Mouse (Mus musculus) thymus, adult 2 months (tissue): ENCODE measurements around the gene Sele. TPM values are rescaled to one million over a fixed set of nuclear protein-coding genes. Genes with fewer than 3 reads are reported as not detected.
A peak's percentile ranks its signal among the peaks of the same experiment; 100 is the strongest.
"Not testable (repeated sequence)": the region's sequence is repeated elsewhere in the genome, so short reads cannot be mapped to it uniquely, and the experiment has no call there.

Experiments
- DNase-seq: peaks from one replicate; pipeline ENCODE4 v3.0.0; 2021
- H3K27ac ChIP-seq: fragments of 200-500 bp; 2 replicates; pipeline ENCODE4 v1.5.1; 2012; ENCODE audit warnings: low read length, control low read depth; ENCODE audit not compliant: control insufficient read depth, insufficient read depth
- H3K27me3 ChIP-seq: fragments of 200-500 bp; 2 replicates; pipeline ENCODE4 v1.6.1; 2012; ENCODE audit warnings: mild to moderate bottlenecking, low read length, moderate library complexity, mixed read lengths; ENCODE audit not compliant: control insufficient read depth, insufficient read depth
- H3K36me3 ChIP-seq: fragments of 200-500 bp; 2 replicates; pipeline ENCODE4 v1.6.1; 2012; ENCODE audit warnings: mild to moderate bottlenecking, low read length, moderate library complexity; ENCODE audit not compliant: control insufficient read depth, insufficient read depth
- H3K4me1 ChIP-seq: fragments of 200-500 bp; replicated peaks from 2 replicates; pipeline ENCODE4 v1.6.1; 2012; ENCODE audit warnings: low read length; ENCODE audit not compliant: control insufficient read depth, insufficient read depth
- H3K4me3 ChIP-seq: fragments of 200-500 bp; 2 replicates; pipeline ENCODE4 v1.5.1; 2012; ENCODE audit warnings: mild to moderate bottlenecking, low read length, control low read depth, moderate library complexity; ENCODE audit not compliant: control insufficient read depth, insufficient read depth
- CTCF ChIP-seq: fragments of 200-500 bp; IDR thresholded peaks from 2 replicates; pipeline ENCODE4 v1.5.1; 2012; ENCODE audit warnings: mild to moderate bottlenecking, control low read depth, low read length, moderate library complexity, borderline replicate concordance; ENCODE audit not compliant: control insufficient read depth, poor library complexity, insufficient read depth; ENCODE audit errors: extremely low read depth
- POLR2A ChIP-seq: fragments of 200-500 bp; IDR thresholded peaks from 2 replicates; pipeline ENCODE4 v1.6.1; 2012; ENCODE audit warnings: mild to moderate bottlenecking, low read length, control low read depth, moderate library complexity; ENCODE audit not compliant: control insufficient read depth, poor library complexity, insufficient read depth; ENCODE audit errors: extremely low read depth
- WGBS: fragments of 180-500 bp; shearing (Covaris S2); methylation state at CpG from one replicate; pipeline ENCODE4 v1.1.7; 2018; 5-methylcytosine and 5-hydroxymethylcytosine counted together
- polyA plus RNA-seq: library from polyadenylated mRNA; depleted of rRNA; stranded (reverse); fragments of >200 nt; gene quantifications from 2 replicates; pipeline ENCODE4 v1.2.3, GENCODE M21; 2012; rRNA removed

The Sele gene
- polyA plus RNA-seq, result 0.13 and 0.18 TPM in 2 replicates

- no peak within 1 kb of the TSS for H3K4me3 ChIP-seq
- no peaks in the 10 kb centered on the region for H3K36me3 ChIP-seq
- TF ChIP-seq POLR2A (no peak), CTCF (no peak)
- WGBS, result 82% methylated on average over 5 of the region's 5 CpGs
- DNase-seq, result no peak
- no peaks in the 10 kb centered on the region for H3K27me3 ChIP-seq
- no peaks in the 10 kb centered on the region for H3K4me1 ChIP-seq
- H3K27ac ChIP-seq, result no peak within 1 kb of the TSS
Measured at GRCm38 (mm10) chr1:164047934-164048333, at the start of gene Sele. TSS of gene Sele (plus strand) at chr1:164048234.

- DNase-seq, result no peak
- TF ChIP-seq CTCF, result no peak
- TF ChIP-seq POLR2A, result no peak
- no peaks in the 10 kb centered on the region for H3K4me1 ChIP-seq
- 84% methylated on average over 6 of the region's 6 CpGs for WGBS
- H3K27ac ChIP-seq, result no peak overlapping the region
- no peaks in the 10 kb centered on the region for H3K27me3 ChIP-seq
- H3K4me3 ChIP-seq, result no peak overlapping the region
- no peaks in the 10 kb centered on the region for H3K36me3 ChIP-seq
Measured at GRCm38 (mm10) chr1:164001831-164002452, 46.1 kb upstream of the Sele start.

GRCm38 (mm10) chr1:164004311-164004710, 43.7 kb upstream of the Sele start:
- no peaks in the 10 kb centered on the region for H3K36me3 ChIP-seq
- H3K27ac ChIP-seq, result no peak overlapping the region
- H3K27me3 ChIP-seq, result no peaks in the 10 kb centered on the region
- 92% methylated on average over 3 of the region's 3 CpGs for WGBS
- H3K4me3 ChIP-seq, result no peak overlapping the region
- DNase-seq, result no peak
- no peaks in the 10 kb centered on the region for H3K4me1 ChIP-seq
- TF ChIP-seq CTCF, result no peak

- Histone ChIP-seq H3K27me3 (no peaks in the 10 kb centered on the region), H3K36me3 (no peaks in the 10 kb centered on the region), H3K4me1 (no peaks in the 10 kb centered on the region), H3K27ac (no peak overlapping the region), H3K4me3 (no peak overlapping the region)
- DNase-seq, result peak; percentile 43
- WGBS, result 31% methylated on average over 2 of the region's 2 CpGs
- TF ChIP-seq CTCF (no peak), POLR2A (no peak)
Measured at GRCm38 (mm10) chr1:164009235-164009634, 38.8 kb upstream of the Sele start.

GRCm38 (mm10) chr1:164014616-164015015, 33.4 kb upstream of the Sele start:
- Histone ChIP-seq H3K4me3 (no peak overlapping the region), H3K36me3 (no peaks in the 10 kb centered on the region), H3K27ac (no peak overlapping the region), H3K27me3 (no peaks in the 10 kb centered on the region), H3K4me1 (peaks cover 2% of the 10 kb centered on the region; the same call in 1 of the 2 replicates)
- WGBS, result 42% methylated on average over 1 of the region's 1 CpGs
- TF ChIP-seq POLR2A, result no peak
- DNase-seq, result no peak

- DNase-seq, result no peak
- WGBS, result 93% methylated on average over 16 of the region's 16 CpGs
Measured at GRCm38 (mm10) chr1:164018221-164018896, 29.7 kb upstream of the Sele start.

GRCm38 (mm10) chr1:164019789-164020188, 28.2 kb upstream of the Sele start:
- 95% methylated on average over 6 of the region's 6 CpGs for WGBS

More at GRCm38 (mm10) chr1:164018221-164018896, 29.7 kb upstream of the Sele start:
- no peak overlapping the region for H3K4me3 ChIP-seq
- H3K36me3 ChIP-seq, result no peaks in the 10 kb centered on the region
- H3K27me3 ChIP-seq, result no peaks in the 10 kb centered on the region
- peaks cover 2% of the 10 kb centered on the region; the same call in 1 of the 2 replicates for H3K4me1 ChIP-seq
- H3K27ac ChIP-seq, result no peak overlapping the region
- TF ChIP-seq POLR2A (no peak), CTCF (no peak)

GRCm38 (mm10) chr1:164020746-164021145, 27.3 kb upstream of the Sele start:
- DNase-seq, result not testable (repeated sequence)

More at GRCm38 (mm10) chr1:164019789-164020188, 28.2 kb upstream of the Sele start:
- H3K27me3 ChIP-seq, result no peaks in the 10 kb centered on the region
- no peaks in the 10 kb centered on the region for H3K4me1 ChIP-seq
- TF ChIP-seq CTCF, result no peak
- TF ChIP-seq POLR2A, result no peak
- H3K36me3 ChIP-seq, result no peaks in the 10 kb centered on the region
- H3K4me3 ChIP-seq, result no peak overlapping the region
- DNase-seq, result no peak
- no peak overlapping the region for H3K27ac ChIP-seq

GRCm38 (mm10) chr1:164022106-164022505, 25.9 kb upstream of the Sele start:
- DNase-seq, H3K27me3 ChIP-seq, H3K36me3 ChIP-seq, H3K4me3 ChIP-seq, H3K27ac ChIP-seq, H3K4me1 ChIP-seq: not testable (repeated sequence)
- 86% methylated on average over 5 of the region's 5 CpGs for WGBS

More at GRCm38 (mm10) chr1:164020746-164021145, 27.3 kb upstream of the Sele start:
- 99% methylated on average over 3 of the region's 3 CpGs for WGBS
- H3K27ac ChIP-seq, H3K36me3 ChIP-seq, H3K4me3 ChIP-seq, H3K27me3 ChIP-seq, H3K4me1 ChIP-seq: not testable (repeated sequence)
